Mouse (Mus musculus) megakaryocyte, embryonic 14.5 days (primary cell): ENCODE results near the gene Map3k11.

Source experiments
- FLI1 ChIP-seq: IDR thresholded peaks from 2 replicates; pipeline ENCODE4 v1.6.1; 2012; ENCODE audit warnings: low read length, inconsistent platforms, mixed read lengths
- GATA1 ChIP-seq: IDR thresholded peaks from 3 replicates; pipeline ENCODE4 v1.6.1; 2012; ENCODE audit warnings: mixed read lengths, low read length, inconsistent platforms, borderline replicate concordance

GRCm38 (mm10) chr19:5751742-5752141 is 63.2 kb downstream of the Map3k11 start:
- no peak for TF ChIP-seq GATA1
- no peak for TF ChIP-seq FLI1
